Mouse (Mus musculus) myocyte (in vitro differentiated cells): ENCODE results near the gene Lpar3. TPM values are rescaled to one million over a fixed set of nuclear protein-coding genes. Genes with fewer than 3 reads are reported as not detected.

Experiments used
- H3K27me3 ChIP-seq: one replicate; pipeline ENCODE4 v1.6.1; 2011; ENCODE audit not compliant: control insufficient read depth, insufficient read depth, insufficient read length
- H3K36me3 ChIP-seq: one replicate; pipeline ENCODE4 v1.6.1; 2011; ENCODE audit not compliant: control insufficient read depth, insufficient read depth
- H3K4me2 ChIP-seq: one replicate; pipeline ENCODE4 v1.6.1; 2011; ENCODE audit warnings: low read depth, control low read depth
- H3K4me3 ChIP-seq: one replicate; pipeline ENCODE4 v1.5.1; 2011; ENCODE audit warnings: mild to moderate bottlenecking, control low read depth, moderate library complexity
- H3K79me2 ChIP-seq: one replicate; pipeline ENCODE4 v1.6.1; 2011; ENCODE audit not compliant: control insufficient read depth, insufficient read depth
- H3ac ChIP-seq: one replicate; pipeline ENCODE4 v1.6.1; 2011; ENCODE audit not compliant: control insufficient read depth, insufficient read length
- CEBPB ChIP-seq: IDR thresholded peaks from 2 replicates; pipeline ENCODE4 v1.6.1; 2011; ENCODE audit warnings: mild to moderate bottlenecking, moderate library complexity; ENCODE audit not compliant: poor library complexity, insufficient read depth, severe bottlenecking
- E2F4 ChIP-seq: IDR thresholded peaks from one replicate; pipeline ENCODE4 v1.6.1; 2011; ENCODE audit warnings: mild to moderate bottlenecking, control low read depth, moderate library complexity; ENCODE audit not compliant: insufficient read depth
- MAX ChIP-seq: IDR thresholded peaks from one replicate; pipeline ENCODE4 v1.6.1; 2011; ENCODE audit warnings: low read depth, mild to moderate bottlenecking, control low read depth
- MYOD1 ChIP-seq, 3 experiments: IDR thresholded peaks; one replicate each; pipeline ENCODE4 v1.6.1; 2011; ENCODE audit warnings: control low read depth in 2 of 3, low read depth in 2 of 3, mild to moderate bottlenecking in 2 of 3, moderate library complexity in 1 of 3; ENCODE audit not compliant: insufficient read length in 2 of 3, control insufficient read depth in 1 of 3
- MYOG ChIP-seq, 3 experiments: IDR thresholded peaks; one replicate each; pipeline ENCODE4 v1.6.1; 2011; ENCODE audit warnings: control low read depth in 2 of 3, low read depth in 2 of 3, mild to moderate bottlenecking in 2 of 3; ENCODE audit not compliant: insufficient read length in 2 of 3, control insufficient read depth in 1 of 3, insufficient read depth in 1 of 3
- POLR2A ChIP-seq: IDR thresholded peaks from one replicate; pipeline ENCODE4 v1.6.1; 2011; ENCODE audit warnings: low read depth, mild to moderate bottlenecking, control low read depth, moderate library complexity; ENCODE audit not compliant: insufficient read length
- POLR2AphosphoS2 ChIP-seq: IDR thresholded peaks from one replicate; pipeline ENCODE4 v1.6.1; 2011; ENCODE audit warnings: low read depth, control low read depth; ENCODE audit not compliant: insufficient read length
- REST ChIP-seq: IDR thresholded peaks from one replicate; pipeline ENCODE4 v1.6.1; 2011; ENCODE audit warnings: mild to moderate bottlenecking, control low read depth, moderate library complexity; ENCODE audit not compliant: insufficient read depth, insufficient read length
- SRF ChIP-seq: IDR thresholded peaks from one replicate; pipeline ENCODE4 v1.6.1; 2011; ENCODE audit warnings: low read depth; ENCODE audit not compliant: control insufficient read depth, insufficient read length
- TCF12 ChIP-seq: IDR thresholded peaks from one replicate; pipeline ENCODE4 v1.6.1; 2011; ENCODE audit warnings: mild to moderate bottlenecking, control low read depth; ENCODE audit not compliant: poor library complexity, insufficient read depth, severe bottlenecking
- TCF3 ChIP-seq: IDR thresholded peaks from one replicate; pipeline ENCODE4 v1.6.1; 2011; ENCODE audit warnings: low read depth, control low read depth; ENCODE audit not compliant: insufficient read length
- USF1 ChIP-seq: IDR thresholded peaks from one replicate; pipeline ENCODE4 v1.6.1; 2011; ENCODE audit warnings: low read depth, mild to moderate bottlenecking, control low read depth, moderate library complexity
- polyA plus RNA-seq: library from polyadenylated mRNA; unstranded; fragments of >200 nt; fragmentation: generic; extraction: Trizol; gene quantifications from one replicate; pipeline ENCODE4 v1.2.1, GENCODE M21; 2012; ENCODE audit warnings: missing spikeins

The Lpar3 gene
- polyA plus RNA-seq, 1 experiment = 0.22 TPM

DNA sequence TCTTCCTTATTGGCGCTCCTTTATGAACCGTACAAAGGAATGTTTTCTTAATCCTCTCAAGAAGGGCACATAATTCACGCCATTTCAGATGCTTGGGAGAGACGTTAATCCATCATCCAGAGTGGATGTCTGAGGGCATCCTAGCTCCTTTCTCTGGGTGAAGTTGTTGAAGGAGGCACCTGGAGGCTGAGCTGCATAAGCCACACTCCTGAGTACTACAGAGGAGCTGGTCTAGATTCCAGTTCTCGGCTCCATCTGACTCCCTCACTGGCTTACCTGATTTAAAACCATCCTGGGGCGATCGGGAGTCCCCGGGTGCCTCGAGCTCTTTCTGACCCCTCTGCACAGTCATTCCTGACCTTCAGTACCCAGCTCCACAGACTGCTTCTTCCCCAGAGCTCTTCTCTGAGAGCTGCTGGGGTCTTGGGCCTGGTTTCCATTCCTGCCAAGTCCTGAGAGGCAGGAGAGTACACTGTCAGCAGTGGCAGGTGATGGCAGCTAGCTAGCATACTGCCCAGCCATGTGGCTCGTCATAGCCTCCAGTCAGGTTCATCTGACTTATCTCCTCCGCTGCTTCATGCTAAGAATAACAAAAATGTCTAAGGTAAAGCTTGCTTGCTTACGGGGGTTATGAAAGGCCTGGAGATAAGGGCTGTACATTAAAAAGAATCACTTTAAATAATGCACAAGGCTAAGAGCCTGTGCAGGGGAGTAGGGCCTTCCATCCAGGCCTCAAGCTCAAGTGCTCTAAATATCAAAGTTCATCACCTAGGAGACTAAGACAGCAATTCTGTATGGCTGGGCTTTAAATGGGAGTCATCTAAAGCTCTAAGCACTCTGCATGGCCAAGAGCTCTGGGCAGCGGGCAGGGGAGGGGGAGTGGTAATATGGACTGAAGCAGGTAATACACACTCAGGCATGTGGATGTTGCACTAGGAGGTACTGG lies 57.7 kb downstream of the Lpar3 start:
- H3K36me3 ChIP-seq = no peaks in the 10 kb centered on the region
- no peaks in the 10 kb centered on the region for H3K27me3 ChIP-seq
- H3ac ChIP-seq = no peak overlapping the region
- no peaks in the 10 kb centered on the region for H3K79me2 ChIP-seq
- no peak overlapping the region for H3K4me2 ChIP-seq
- TF ChIP-seq TCF3 (no peak), MYOG (IDR thresholded peaks at IDR 0.05; ENCODE audit: control insufficient read depth in 1 of 3, insufficient read depth in 1 of 3, insufficient read length in 2 of 3, low read depth in 2 of 3) (no peak), E2F4 (no peak), REST (no peak), USF1 (no peak), POLR2AphosphoS2 (no peak), CEBPB (no peak)
- H3K4me3 ChIP-seq = no peak overlapping the region

GRCm38 (mm10) chr3:146283732-146284361 lies 63.1 kb downstream of the Lpar3 start:
- H3K79me2 ChIP-seq = no peaks in the 10 kb centered on the region
- TF ChIP-seq SRF (no peak), CEBPB (no peak), TCF12 (no peak), USF1 (no peak), MYOG (IDR thresholded peaks at IDR 0.05; ENCODE audit: control insufficient read depth in 1 of 3, insufficient read depth in 1 of 3, insufficient read length in 2 of 3, low read depth in 2 of 3) (no peak), E2F4 (no peak), REST (no peak), POLR2AphosphoS2 (no peak), MAX (no peak), POLR2A (no peak), MYOD1 (IDR thresholded peaks at IDR 0.05; ENCODE audit: control insufficient read depth in 1 of 3, insufficient read length in 2 of 3, low read depth in 2 of 3) (no peak), TCF3 (no peak)

GRCm38 (mm10) chr3:146286118-146286517 lies 65.4 kb downstream of the Lpar3 start:
- TF ChIP-seq POLR2A (no peak), TCF3 (no peak), USF1 (no peak), MYOG (IDR thresholded peaks at IDR 0.05; ENCODE audit: control insufficient read depth in 1 of 3, insufficient read depth in 1 of 3, insufficient read length in 2 of 3, low read depth in 2 of 3) (no peak), REST (no peak), SRF (no peak), E2F4 (no peak), TCF12 (no peak), POLR2AphosphoS2 (no peak), MAX (no peak), MYOD1 (IDR thresholded peaks at IDR 0.05; ENCODE audit: control insufficient read depth in 1 of 3, insufficient read length in 2 of 3, low read depth in 2 of 3) (no peak), CEBPB (no peak)
- Histone ChIP-seq H3K79me2 (no peaks in the 10 kb centered on the region), H3K27me3 (no peaks in the 10 kb centered on the region), H3K36me3 (no peaks in the 10 kb centered on the region), H3ac (no peak overlapping the region), H3K4me2 (no peak overlapping the region), H3K4me3 (no peak overlapping the region)

More at GRCm38 (mm10) chr3:146283732-146284361, 63.1 kb downstream of the Lpar3 start:
- Histone ChIP-seq H3K4me2 (no peak overlapping the region), H3K36me3 (no peaks in the 10 kb centered on the region), H3K4me3 (no peak overlapping the region), H3K27me3 (no peaks in the 10 kb centered on the region), H3ac (no peak overlapping the region)

DNA sequence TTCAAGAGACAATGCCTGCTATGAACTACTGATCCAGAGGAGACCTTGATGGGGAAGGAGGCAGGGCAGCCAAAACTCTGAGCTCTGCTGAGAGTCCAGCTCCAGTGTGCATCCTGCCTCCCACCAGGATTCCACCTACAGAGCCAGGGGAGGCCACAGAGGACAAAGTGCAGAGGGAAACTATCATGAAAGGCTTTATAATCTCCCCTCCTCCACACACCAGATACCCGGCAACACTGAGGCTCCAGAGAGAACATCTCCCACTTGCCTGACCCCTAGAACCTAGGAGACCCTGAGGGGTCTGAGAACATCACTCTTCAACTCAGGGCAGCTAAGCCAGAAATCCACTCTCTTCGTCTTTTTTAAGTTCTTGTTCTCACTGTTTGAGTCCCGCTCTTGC lies 71.2 kb downstream of the Lpar3 start:
- no peaks in the 10 kb centered on the region for H3K79me2 ChIP-seq
- H3K27me3 ChIP-seq = no peaks in the 10 kb centered on the region
- no peak overlapping the region for H3K4me2 ChIP-seq
- TF ChIP-seq POLR2AphosphoS2 = no peak
- no peak for TF ChIP-seq REST
- no peak for TF ChIP-seq MYOG (IDR thresholded peaks at IDR 0.05; ENCODE audit: control insufficient read depth in 1 of 3, insufficient read depth in 1 of 3, insufficient read length in 2 of 3, low read depth in 2 of 3)
- no peak for TF ChIP-seq MYOD1 (IDR thresholded peaks at IDR 0.05; ENCODE audit: control insufficient read depth in 1 of 3, insufficient read length in 2 of 3, low read depth in 2 of 3)
- no peak for TF ChIP-seq SRF
- TF ChIP-seq USF1 = no peak
- TF ChIP-seq TCF3 = no peak
- no peak for TF ChIP-seq E2F4
- no peak for TF ChIP-seq MAX
- TF ChIP-seq CEBPB = no peak
- TF ChIP-seq TCF12 = no peak
- TF ChIP-seq POLR2A = no peak
- no peak overlapping the region for H3ac ChIP-seq
- no peak overlapping the region for H3K4me3 ChIP-seq
- no peaks in the 10 kb centered on the region for H3K36me3 ChIP-seq
